Mouse (Mus musculus) megakaryocyte, adult 5-6 weeks (primary cell): ENCODE data around the gene Nmi. TPM values are rescaled to one million over a fixed set of nuclear protein-coding genes. Genes with fewer than 3 reads are reported as not detected.
A peak's percentile ranks its signal among the peaks of the same experiment; 100 is the strongest.
"Not testable (repeated sequence)": the region's sequence is repeated elsewhere in the genome, so short reads cannot be mapped to it uniquely, and the experiment has no call there.

Source experiments
- ATAC-seq: 2 replicates; pipeline ENCODE4 v1.8.0; 2016; ENCODE audit warnings: mild to moderate bottlenecking, inconsistent platforms; ENCODE audit not compliant: poor library complexity, severe bottlenecking
- total RNA-seq, 2 experiments: library from RNA; stranded (forward) in 1 of 2; stranded (reverse) in 1 of 2; fragments of 153-499, 151-499 nt in 1 of 2; fragments of 221-1000, 200-1000 nt in 1 of 2; gene quantifications; 2 replicates each; pipeline versions ENCODE4 v1.2.3 to v1.2.4; 2015 to 2017

The Nmi gene
- total RNA-seq (2015) = 50.0 and 64.0 TPM in 2 replicates
- total RNA-seq (2017) = 86.5 and 104 TPM in 2 replicates

DNA sequence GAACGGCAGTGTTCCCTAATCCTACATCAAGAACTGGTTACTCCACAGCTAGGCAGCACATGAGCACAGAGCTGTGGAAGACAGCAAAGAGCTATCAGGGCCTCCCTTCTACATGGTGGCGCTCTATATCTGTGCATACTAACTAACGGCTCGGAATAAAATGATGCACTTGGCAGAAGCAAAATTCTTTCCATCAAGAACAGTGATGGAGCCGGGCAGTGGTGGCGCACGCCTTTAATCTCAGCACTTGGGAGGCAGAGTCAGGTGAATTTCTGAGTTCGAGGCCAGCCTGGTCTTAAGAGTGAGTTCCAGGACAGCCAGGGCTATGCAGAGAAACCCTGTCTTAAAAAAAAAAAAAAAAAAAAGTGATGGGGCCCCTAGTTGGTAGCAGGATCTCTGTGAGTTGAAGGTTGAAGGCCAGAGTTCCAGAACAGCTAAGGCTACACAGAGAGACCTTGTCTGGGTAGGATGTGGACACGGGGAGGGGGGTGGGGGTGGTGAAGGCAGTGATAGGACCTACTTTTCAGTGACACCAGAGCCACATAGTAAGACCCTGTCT, at the start of gene Nmi:
TSS of gene Nmi (minus strand) at position 85 of the 559 bp plus-strand sequence.
- ATAC-seq = peak; percentile 17; the same call in 1 of the 2 replicates

DNA sequence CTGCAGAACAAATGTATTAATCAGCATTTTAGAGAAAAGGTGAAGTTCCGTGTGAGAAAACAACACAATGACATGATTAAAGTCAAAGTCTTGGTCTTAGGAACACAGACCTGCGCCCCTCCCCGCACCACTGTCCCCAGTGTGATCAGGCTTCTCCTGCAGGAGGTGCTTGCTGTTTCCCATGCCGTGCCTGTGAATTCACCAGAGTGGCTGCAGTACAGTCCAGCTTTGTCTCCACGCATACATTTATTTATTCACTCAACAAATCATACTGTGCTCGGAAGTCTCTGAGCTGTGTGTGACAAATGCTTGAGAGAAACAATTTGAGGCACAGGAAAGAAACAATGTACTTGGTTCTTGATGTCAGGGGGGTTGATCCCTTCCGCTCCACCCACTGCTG, 43.1 kb upstream of the Nmi start:
- ATAC-seq = no peak

DNA sequence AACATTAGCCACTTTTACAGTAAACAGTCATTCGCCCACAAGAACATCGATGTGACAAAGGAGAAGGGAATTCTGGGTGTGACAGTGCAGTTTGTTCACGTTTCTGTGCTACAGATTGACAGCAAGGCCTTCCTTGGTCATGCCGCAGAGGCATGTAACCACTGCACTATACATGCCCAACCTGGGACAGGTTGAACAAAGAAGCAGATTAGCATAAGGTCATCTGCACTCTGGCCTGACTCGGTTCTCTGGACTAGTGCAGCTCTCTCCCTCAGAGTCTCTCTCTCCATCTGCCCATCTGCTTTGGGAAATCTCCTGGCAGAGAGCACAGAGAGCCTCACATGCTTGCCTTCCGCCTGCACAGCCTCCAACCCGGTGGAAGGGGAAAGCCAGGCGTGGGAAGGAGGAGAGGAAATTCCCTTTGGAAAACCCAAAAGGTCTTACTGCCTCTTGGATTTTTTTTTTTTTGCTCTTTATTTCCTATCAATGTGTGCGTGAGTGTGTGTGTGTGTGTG, 40.1 kb upstream of the Nmi start:
- ATAC-seq = no peak

DNA sequence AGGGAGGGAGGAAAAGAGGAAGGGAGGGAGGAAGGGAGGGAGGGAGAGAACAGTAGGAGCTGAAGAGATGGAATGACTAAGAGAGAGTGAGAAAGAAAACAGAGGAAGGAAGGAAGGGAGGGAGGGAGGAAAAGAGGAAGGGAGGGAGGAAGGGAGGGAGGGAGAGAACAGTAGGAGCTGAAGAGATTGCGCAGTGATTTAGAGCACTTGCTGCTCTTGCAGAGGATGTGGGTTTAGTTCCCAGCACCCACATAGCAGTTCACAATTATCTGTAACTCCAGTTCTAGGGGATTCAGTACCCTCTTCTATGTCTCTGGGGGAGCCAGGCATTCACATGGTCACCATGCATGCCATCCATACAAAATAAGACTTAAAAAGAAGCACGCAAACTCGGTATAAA, 38.5 kb upstream of the Nmi start:
- ATAC-seq = not testable (repeated sequence)

DNA sequence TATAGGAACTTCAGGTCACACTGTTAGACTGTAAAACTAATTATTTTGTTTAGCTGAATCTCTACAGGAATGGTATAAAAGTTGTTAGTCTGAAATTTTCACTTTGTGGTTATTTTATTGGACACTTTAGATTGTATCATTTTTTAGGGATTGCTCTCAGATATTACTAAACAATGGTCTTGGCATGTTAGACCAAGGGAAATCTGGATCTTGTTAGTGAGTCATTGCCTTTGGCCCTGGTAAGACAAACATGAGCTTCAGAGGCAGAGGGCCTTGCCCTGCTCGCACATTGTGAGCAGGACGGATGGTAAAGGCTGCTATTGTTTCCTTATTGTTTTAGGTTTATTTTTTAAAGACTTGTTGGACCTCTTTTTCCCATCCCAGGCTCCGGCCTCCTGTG, 33.1 kb upstream of the Nmi start:
- no peak for ATAC-seq

DNA sequence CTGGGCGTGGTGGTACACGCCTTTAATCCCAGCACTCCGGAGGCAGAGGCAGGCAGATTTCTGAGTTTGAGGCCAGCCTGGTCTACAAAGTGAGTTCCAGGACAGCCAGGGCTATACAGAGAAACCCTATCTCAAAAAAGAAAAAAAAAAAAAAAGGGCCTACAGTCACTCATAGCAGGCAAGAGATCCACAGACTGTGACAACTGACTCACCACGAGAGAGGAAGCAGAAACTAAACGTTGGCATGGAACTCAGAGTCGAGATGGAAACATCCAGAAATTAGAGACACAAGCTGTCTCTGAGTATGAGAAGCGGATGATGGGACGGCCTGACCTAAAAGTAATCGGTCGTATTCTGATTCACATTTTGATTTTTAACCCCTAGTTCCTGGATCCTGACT, 29.0 kb upstream of the Nmi start:
- ATAC-seq = not testable (repeated sequence)

DNA sequence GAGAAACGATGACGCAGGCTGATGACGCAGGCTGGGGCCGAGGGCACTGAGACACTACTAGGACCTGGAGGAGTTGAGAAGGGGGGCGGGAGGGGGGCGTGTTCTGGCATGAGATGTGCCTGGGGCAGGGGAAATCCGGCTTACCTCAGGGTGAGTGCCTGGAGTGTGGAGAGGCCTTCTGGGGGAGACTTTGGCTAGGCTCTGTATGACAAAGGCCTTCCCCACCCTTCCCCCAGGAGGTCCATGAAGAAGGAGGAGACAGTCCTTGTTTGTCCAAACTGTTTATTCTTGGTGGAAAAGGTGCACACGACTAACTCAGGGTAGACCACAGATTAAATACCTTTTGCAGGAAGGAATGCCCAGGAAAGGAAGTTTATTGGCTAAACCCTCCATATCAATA, 28.2 kb upstream of the Nmi start:
- ATAC-seq = no peak

DNA sequence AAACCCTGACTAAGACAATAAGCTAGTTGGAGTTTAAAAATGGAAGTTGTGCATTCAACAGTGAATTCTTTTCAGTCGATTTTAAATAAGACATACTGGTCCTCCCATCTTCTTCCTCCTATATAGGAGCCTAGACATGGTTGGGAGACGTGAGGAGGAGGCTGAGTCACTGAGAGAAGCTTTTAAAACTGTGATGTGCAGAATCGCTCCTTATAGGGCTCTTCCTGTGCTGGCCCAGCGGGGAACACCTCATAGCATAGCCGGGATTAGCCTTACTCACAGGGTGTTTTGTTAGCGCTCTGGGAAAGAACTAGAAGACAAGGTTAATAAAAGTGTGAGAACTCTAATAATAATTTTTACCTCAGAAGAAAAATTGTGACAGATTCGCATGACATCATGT, 26.7 kb upstream of the Nmi start:
- no peak for ATAC-seq

DNA sequence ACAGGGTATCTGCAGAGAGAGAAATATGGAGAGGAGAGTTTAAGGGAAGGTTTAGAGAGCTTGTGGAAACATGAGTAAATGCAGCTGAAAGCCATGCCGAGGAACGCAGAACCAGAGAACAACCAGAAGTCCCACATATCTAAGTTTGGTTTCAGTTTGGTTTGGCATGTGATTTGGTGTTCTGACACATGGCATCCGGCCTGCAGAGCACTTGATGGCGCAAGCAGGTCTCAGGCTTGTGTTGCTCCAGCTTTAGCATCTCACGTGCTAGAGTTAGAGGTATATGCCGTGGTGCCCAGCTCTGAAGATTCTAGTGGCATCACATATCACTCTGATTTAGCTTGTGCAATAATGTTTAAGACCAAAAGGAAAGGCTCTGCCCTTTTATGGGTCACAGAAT, 18.2 kb upstream of the Nmi start:
- ATAC-seq = peak; percentile 83

DNA sequence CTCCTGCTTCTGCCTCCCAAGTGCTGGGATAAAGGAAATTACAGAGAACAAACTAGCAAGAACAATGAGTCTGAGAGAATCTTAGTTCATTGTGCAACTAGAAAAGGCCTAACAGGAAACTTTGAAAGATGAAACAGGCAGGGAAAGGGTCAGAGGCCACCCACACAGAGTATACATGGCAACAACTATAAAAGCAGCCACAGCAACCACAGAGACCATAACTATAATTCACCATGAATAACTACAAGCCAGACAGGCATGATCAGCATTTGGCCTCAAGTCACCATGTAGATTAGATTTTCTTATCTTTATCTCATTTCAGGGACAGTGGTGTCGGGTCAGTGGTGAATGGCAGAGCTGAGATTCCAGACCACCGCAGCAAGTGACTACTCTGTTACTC, 16.3 kb upstream of the Nmi start:
- ATAC-seq = no peak

DNA sequence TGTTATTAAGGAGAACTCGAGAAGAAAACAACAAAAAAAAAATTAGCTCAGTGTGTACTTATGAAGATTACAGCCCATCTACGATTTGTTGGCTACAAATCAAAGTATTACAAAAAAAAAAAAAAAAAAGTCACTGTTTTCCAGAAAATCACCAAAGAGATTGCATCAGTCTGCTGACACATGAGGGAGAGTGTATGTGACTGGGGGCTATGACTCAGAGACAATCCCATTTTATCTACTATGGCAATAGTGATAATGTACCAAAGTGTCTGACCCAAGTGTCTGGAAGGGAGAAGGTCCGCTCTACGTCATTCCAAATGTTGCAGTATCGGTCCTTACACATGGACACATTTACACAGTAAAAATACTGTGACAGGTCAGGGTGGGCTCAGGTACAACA, 13.4 kb upstream of the Nmi start:
- ATAC-seq = no peak

DNA sequence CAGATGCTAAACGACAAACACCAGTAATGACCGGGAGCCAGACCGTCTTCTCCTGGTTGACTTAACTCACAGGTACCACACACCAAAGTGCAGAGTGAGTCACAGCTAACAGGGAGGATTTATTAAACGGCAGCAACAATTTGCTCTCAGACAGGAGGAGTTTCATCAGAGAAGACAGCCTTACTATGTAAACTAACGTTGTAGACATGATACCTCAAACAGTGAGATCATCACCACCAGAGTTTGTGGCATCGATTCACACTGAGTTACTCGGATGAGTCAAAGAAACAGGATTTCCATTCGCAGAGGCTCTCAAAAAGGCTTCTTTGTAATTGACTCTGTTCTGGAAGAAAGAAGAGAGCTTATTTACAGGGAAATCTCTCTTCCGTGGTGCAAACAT, 12.9 kb upstream of the Nmi start:
- no peak for ATAC-seq

DNA sequence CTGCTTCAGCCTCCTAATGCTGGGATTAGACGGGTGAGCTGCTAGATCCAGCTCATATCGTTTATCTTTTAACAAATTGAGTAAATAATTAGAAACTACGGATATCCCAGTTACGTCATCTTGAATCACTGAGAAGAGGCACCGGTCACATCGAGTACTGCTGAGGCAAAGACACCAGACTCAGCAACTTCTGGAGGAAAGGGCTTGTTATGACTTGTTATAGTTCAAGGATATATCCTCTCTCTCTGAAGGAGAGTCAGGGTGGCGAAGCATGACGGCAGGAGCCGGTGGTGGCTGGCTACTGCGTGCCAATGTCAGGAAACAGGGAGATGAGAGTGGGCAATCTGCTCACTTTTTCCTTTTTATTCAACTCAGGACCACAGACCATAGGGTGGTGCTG, 11.9 kb upstream of the Nmi start:
- no peak for ATAC-seq

DNA sequence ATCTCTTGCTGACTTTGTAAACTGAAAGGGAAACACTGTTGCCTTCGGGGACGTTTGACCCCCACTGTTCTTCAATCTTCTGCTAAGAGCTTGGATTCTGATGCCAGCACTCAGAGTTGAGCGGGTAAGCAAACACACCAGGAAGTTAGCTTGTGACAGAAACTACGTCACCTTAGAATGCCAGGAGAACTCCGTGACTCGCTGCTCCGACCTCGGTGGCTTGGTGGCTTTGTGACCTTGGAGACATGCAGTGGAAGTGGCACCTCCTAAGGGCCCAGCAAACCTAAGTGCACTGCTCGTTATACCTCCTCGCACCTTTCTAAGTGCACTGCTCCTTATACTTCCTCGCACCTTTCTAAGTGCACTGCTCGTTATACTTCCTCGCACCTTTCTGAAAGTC, 9.0 kb upstream of the Nmi start:
- peak; percentile 80 for ATAC-seq

DNA sequence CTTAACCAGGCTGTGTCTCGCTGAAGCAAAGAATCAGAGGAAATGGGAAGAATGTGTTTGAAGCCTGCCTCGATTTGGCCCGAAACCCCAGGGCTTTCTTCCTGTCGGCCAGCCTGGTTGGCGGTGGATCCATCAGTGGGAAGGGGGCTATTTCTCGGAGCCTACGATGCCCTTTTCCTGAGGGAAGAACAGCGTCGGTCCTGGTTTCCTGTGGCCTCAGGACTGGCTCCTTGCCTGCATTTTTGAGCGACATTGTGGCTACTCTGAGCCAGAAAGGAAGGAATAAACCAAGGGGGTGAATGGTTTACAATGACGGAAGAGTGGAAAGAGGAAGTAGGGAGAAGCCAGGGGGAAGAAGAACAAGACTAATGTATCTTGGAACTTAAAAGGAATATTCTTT, 8.3 kb upstream of the Nmi start:
- peak; percentile 79 for ATAC-seq

DNA sequence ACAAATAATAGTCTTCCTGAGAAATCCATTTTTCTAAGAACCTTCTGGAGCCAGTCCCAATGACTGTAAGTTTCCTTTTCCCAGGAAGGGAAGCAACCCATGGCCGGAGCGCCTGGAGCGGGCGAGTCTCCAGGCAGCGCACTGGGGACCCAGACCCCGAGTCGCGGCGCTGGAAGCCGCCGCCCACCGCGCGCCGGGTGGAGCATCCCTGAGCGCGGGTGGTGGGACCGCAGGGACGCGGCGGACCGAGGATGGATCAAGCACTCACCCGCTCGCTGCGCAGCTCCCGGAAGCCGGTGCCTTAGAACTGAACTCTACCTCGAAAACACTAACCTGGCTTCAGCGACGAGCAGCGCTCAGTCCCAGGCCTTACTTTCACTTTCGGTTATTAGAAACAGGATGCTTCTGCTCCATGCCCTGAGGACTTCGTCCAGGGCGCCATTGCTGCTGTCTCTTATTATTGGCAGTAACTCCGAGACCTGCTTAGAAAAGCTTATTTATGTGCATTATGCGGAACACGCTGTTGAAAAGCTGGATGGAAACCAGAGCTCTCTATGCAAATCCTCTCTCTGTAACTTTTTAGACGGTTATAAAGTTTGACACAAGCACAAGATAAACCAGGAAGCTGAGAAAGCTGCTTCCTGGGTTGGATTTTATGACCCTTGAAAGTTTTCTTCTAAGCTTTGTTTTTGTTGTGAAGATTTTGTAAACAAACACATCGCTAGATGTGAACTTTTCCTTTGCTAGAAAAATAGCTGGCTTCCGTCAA, 469 bp downstream of the Nmi start:
- peak; percentile 83 for ATAC-seq

DNA sequence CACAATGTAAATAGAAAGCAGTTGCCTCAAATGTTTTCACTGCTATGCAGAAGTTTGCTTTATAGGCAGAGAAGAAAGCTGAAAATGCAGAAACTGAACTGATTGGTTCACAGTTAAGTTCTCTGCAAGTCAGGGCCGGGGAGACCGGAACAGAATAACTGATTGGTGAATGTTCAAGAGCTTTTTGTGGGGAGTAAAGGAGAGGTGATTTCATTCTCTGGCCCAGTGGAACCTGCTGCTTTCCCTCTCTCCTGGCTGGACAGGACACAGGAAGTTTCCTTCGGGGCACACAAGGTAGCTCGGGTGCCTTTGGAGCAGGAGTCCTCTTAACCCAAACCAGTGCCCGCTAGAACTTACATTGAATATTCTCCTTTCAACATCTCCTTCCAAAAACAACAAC, 1.2 kb downstream of the Nmi start:
- peak; percentile 78 for ATAC-seq

DNA sequence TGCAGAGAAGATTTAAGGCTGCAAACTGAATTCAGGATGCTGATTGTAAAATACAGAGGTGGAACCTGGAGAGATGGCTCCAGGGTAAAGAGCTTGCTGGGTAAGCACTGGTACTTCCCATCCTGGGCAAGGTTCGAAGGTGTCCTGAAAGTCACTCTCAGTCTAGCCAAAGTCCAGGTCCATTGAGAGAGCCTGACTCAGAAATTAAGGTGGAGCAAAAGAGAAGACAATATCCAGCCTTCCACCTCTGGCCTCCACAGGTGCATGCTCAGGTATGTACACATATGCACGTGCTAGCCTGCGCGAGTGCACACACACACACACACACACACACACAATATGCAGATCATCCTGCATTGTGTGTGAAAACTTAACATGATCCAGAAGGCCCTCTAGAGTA, 2.4 kb downstream of the Nmi start:
- ATAC-seq = no peak

DNA sequence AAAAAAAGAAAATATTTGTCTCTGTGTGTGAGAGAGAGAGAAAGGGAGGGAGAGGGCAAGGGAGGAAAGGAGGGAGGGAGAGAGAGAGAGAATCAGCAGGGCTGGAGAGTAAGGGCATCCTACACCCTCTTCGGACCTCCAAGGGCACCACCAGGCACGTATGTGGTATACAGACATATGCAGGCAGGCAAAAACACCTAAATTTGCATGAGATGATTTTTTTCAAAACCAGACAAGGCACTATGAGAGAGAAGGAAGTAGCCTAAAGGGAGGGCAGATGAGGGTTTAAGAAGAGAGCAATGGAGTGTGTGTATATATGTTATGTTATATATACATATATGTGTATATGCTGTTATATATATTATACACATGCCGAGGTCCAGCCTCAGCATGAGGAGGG, 6.0 kb downstream of the Nmi start:
- ATAC-seq = no peak

DNA sequence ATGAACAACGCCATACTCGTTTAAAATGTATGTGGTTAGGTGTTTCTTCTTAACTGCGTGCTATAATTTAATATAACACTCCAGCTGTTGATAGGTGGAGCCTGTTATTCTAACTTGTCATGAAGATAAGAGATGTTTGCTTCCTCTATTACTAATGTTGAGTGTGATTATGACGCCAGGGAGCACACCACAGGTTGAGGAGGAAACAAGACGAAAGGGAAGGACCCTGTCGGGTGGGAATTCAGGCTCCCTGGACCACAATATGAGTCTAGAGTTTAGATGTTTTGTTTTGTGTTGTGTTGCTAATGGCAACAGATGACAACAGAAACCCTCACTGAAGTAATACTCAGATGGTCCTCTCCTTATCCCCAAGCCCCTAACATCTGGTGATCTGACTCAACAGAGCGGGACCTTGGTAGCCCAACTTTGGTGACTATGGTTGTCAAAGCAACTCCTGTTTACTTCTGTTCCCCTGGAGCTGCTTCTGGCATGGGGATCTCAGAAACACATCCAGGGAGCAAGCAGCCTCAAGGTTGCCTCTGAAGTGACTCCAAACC, 19.6 kb downstream of the Nmi start:
- no peak for ATAC-seq

DNA sequence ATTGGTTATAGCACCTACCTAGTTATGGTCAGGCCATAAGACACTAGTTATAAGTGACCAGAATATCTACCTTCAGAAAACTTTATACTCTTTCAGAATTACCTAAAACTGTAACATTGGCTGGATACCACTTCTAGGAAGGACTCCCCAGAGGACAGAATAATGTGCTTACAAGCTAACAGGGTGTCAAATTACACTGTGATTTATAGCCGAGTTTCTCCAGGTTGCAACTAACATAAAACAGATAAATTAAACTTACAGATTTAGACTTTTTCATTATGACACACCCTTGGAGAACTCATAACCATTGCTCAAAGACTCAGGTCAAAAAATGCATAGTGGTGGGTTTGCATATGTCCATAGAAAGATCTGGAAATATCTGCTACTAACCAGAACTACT, 22.4 kb downstream of the Nmi start:
- ATAC-seq = no peak

DNA sequence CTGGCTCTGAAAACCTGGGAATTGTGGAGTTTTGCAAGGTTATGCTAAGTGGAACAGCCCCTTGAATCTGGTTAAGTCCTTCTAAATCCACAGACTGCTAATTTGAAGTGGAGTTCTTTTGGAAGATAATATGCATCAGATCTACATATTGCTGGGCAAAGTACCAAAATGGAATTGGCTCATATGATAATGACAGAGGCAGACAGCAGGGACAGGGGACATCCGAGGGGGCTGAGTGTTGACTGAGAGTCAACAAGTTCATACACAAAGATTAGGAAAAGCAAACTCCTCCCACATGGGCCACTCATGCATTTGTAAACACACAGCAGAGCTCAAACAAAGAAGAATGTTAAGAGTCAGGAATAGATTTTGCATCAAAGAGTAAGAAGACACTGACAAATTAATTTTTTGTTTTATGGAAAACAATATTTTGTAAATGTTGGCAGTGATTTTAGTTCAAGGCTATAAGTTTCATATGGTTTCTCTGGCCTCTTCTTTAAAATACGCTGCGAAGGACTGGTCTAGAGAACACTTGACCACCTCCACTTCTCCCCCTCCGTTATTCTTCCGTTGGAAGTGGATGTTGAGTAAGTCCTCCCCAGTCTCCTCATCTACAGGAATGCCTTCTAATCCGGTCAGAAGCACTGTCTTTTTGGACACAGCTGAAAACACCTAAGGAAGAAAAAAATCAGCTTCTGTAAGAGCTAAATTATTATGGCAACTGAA, 25.0 kb downstream of the Nmi start:
- no peak for ATAC-seq
